Mouse (Mus musculus) liver, postnatal 0 days (tissue): ENCODE measurements at regions not wholly inside any gene's neighbourhood (a gene's known extent, or its start where the extent isn't known, plus 50 kb on each side); places are given as distances from the start of the nearest gene placed in this dataset.

Experiments used
- CTCF ChIP-seq: sonication (generic); IDR thresholded peaks from 2 replicates; pipeline ENCODE4 v1.5.1; 2016; ENCODE audit warnings: antibody characterized with exemption, low read depth
- EP300 ChIP-seq: IDR thresholded peaks from 2 replicates; pipeline ENCODE4 v1.6.1; 2016; ENCODE audit warnings: antibody characterized with exemption, low read depth, mild to moderate bottlenecking

DNA sequence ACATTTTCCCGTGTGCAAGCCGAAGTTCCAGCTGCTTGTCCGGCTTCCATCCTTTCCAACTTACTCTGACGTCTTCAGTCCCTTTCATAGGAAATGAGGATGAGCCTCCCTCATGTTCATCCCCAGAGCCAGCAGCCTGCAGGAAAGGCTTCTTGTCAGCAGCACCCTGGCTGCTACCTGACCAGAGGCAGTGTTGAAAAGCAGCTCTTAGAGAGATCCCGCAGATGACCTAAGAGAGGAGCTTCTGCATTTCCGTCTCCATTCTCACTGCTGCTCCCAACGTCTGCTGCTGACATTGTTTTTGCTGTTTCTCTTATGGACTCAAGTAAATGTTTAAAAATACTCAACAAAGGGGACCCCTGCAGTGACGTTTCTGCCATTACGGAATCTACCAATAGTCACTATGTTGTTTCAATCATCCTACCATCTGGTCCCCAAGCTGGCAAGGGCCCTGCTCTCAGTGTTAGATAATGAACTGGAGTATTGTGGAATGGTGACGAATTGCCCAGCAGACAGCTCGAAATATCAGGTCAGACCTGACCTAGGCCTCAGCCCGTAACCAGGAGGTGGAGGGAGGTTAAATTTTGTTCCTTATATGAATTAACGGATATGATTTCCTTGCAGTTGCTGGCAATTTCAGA, 151.0 kb upstream of the Paip1 start:
- TF ChIP-seq CTCF: no peak
- TF ChIP-seq EP300: no peak
